Mouse (Mus musculus): Measurements from ENCODE around the gene Ankrd13c. TPM values are rescaled to one million over a fixed set of nuclear protein-coding genes. Genes with fewer than 3 reads are reported as not detected.
"Not testable (repeated sequence)": the region's sequence is repeated elsewhere in the genome, so short reads cannot be mapped to it uniquely, and the experiment has no call there.

Gene Ankrd13c
- polyA plus RNA-seq, 1 experiment from 2014 or later, result 21.5 TPM

GRCm38 (mm10) chr3:157933223-157933622 lies 13.8 kb upstream of the Ankrd13c start:
- not testable (repeated sequence) for H3K27me3 ChIP-seq (replicated peaks; ENCODE audit: control insufficient read depth, insufficient read depth, low read length); H3K4me2 ChIP-seq (ENCODE audit: low read length); DNase-seq (ENCODE audit: low spot score); H3K9me3 ChIP-seq (ENCODE audit: control insufficient read depth, low read length); H3K9ac ChIP-seq (ENCODE audit: low read length); H3K4me1 ChIP-seq (replicated peaks; ENCODE audit: control insufficient read depth, insufficient read depth, low read length); H3K36me3 ChIP-seq (ENCODE audit: control insufficient read depth, insufficient read depth, low read length); H3K27ac ChIP-seq (ENCODE audit: low read depth); H3K4me3 ChIP-seq (ENCODE audit: low read depth, low read length); ATAC-seq (replicated peaks; ENCODE audit: low FRiP score, low TSS enrichment, low read depth)
- WGBS, result 79% methylated on average over 5 of the region's 6 CpGs

GRCm38 (mm10) chr3:157934301-157934823 lies 12.7 kb upstream of the Ankrd13c start:
- no peak for DNase-seq (ENCODE audit: low spot score)
- 66% methylated on average over 3 of the region's 3 CpGs for WGBS
- no peaks in the 10 kb centered on the region for H3K9me3 ChIP-seq (ENCODE audit: control insufficient read depth, low read length)

GRCm38 (mm10) chr3:157938585-157938984 lies 8.5 kb upstream of the Ankrd13c start:
- Histone ChIP-seq H3K27ac (ENCODE audit: low read depth) (no peak overlapping the region), H3K4me3 (ENCODE audit: low read depth, low read length) (no peak overlapping the region), H3K4me1 (replicated peaks; ENCODE audit: control insufficient read depth, insufficient read depth, low read length) (no peaks in the 10 kb centered on the region), H3K4me2 (ENCODE audit: low read length) (no peak overlapping the region), H3K9me3 (ENCODE audit: control insufficient read depth, low read length) (no peaks in the 10 kb centered on the region), H3K27me3 (replicated peaks; ENCODE audit: control insufficient read depth, insufficient read depth, low read length) (no peaks in the 10 kb centered on the region), H3K9ac (ENCODE audit: low read length) (no peak overlapping the region), H3K36me3 (ENCODE audit: control insufficient read depth, insufficient read depth, low read length) (no peaks in the 10 kb centered on the region)
- ATAC-seq (replicated peaks; ENCODE audit: low FRiP score, low TSS enrichment, low read depth), result no peak
- no peak for DNase-seq (ENCODE audit: low spot score)
- 89% methylated on average over 2 of the region's 2 CpGs for WGBS

More at GRCm38 (mm10) chr3:157934301-157934823, 12.7 kb upstream of the Ankrd13c start:
- ATAC-seq (replicated peaks; ENCODE audit: low FRiP score, low TSS enrichment, low read depth), result no peak
- no peak overlapping the region for H3K9ac ChIP-seq (ENCODE audit: low read length)
- no peak overlapping the region for H3K27ac ChIP-seq (ENCODE audit: low read depth)
- no peak overlapping the region for H3K4me3 ChIP-seq (ENCODE audit: low read depth, low read length)
- H3K36me3 ChIP-seq (ENCODE audit: control insufficient read depth, insufficient read depth, low read length), result no peaks in the 10 kb centered on the region
- H3K4me2 ChIP-seq (ENCODE audit: low read length), result no peak overlapping the region
- no peaks in the 10 kb centered on the region for H3K4me1 ChIP-seq (replicated peaks; ENCODE audit: control insufficient read depth, insufficient read depth, low read length)
- no peaks in the 10 kb centered on the region for H3K27me3 ChIP-seq (replicated peaks; ENCODE audit: control insufficient read depth, insufficient read depth, low read length)

GRCm38 (mm10) chr3:157947383-157948280 lies 593 bp downstream of the Ankrd13c start:
- peak overlapping the region; percentile 80 for H3K4me2 ChIP-seq (ENCODE audit: low read length)
- H3K9ac ChIP-seq (ENCODE audit: low read length), result peak overlapping the region; percentile 91
- peaks cover 2% of the 10 kb centered on the region; the same call in 1 of the 2 replicates for H3K4me1 ChIP-seq (replicated peaks; ENCODE audit: control insufficient read depth, insufficient read depth, low read length)
- ATAC-seq (replicated peaks; ENCODE audit: low FRiP score, low TSS enrichment, low read depth) (peak; percentile 79), DNase-seq (ENCODE audit: low spot score) (peak; percentile 80)
- H3K9me3 ChIP-seq (ENCODE audit: control insufficient read depth, low read length), result no peaks in the 10 kb centered on the region
- no peaks in the 10 kb centered on the region for H3K36me3 ChIP-seq (ENCODE audit: control insufficient read depth, insufficient read depth, low read length)
- WGBS, result under 1% methylated on average over 87 of the region's 93 CpGs
- no peaks in the 10 kb centered on the region for H3K27me3 ChIP-seq (replicated peaks; ENCODE audit: control insufficient read depth, insufficient read depth, low read length)
- H3K27ac ChIP-seq (ENCODE audit: low read depth), result peak overlapping the region; percentile 99
- H3K4me3 ChIP-seq (ENCODE audit: low read depth, low read length), result peak overlapping the region; percentile 97

- no peaks in the 10 kb centered on the region for H3K9me3 ChIP-seq (ENCODE audit: control insufficient read depth, low read length)
- H3K27ac ChIP-seq (ENCODE audit: low read depth), result no peak overlapping the region
- 84% methylated on average over 2 of the region's 2 CpGs for whole genome bisulfite sequencing
- H3K9ac ChIP-seq (ENCODE audit: low read length), result no peak overlapping the region
- H3K27me3 ChIP-seq (replicated peaks; ENCODE audit: control insufficient read depth, insufficient read depth, low read length), result no peaks in the 10 kb centered on the region
- H3K36me3 ChIP-seq (ENCODE audit: control insufficient read depth, insufficient read depth, low read length), result no peaks in the 10 kb centered on the region
- no peak for ATAC-seq (replicated peaks; ENCODE audit: low FRiP score, low TSS enrichment, low read depth)
- H3K4me2 ChIP-seq (ENCODE audit: low read length), result no peak overlapping the region
- DNase-seq (ENCODE audit: low spot score), result no peak
- no peak overlapping the region for H3K4me3 ChIP-seq (ENCODE audit: low read depth, low read length)
- H3K4me1 ChIP-seq (replicated peaks; ENCODE audit: control insufficient read depth, insufficient read depth, low read length), result peaks cover 2% of the 10 kb centered on the region; the same call in 1 of the 2 replicates
Observed at GRCm38 (mm10) chr3:157952716-157953115, 5.7 kb downstream of the Ankrd13c start.

GRCm38 (mm10) chr3:157955466-157955865 lies 8.4 kb downstream of the Ankrd13c start:
- Histone ChIP-seq H3K4me1 (replicated peaks; ENCODE audit: control insufficient read depth, insufficient read depth, low read length) (no peaks in the 10 kb centered on the region), H3K4me2 (ENCODE audit: low read length) (no peak overlapping the region), H3K27me3 (replicated peaks; ENCODE audit: control insufficient read depth, insufficient read depth, low read length) (no peaks in the 10 kb centered on the region), H3K9me3 (ENCODE audit: control insufficient read depth, low read length) (no peaks in the 10 kb centered on the region), H3K9ac (ENCODE audit: low read length) (no peak overlapping the region), H3K36me3 (ENCODE audit: control insufficient read depth, insufficient read depth, low read length) (no peaks in the 10 kb centered on the region), H3K4me3 (ENCODE audit: low read depth, low read length) (no peak overlapping the region), H3K27ac (ENCODE audit: low read depth) (no peak overlapping the region)
- 67% methylated on average over 2 of the region's 2 CpGs for WGBS
- ATAC-seq (replicated peaks; ENCODE audit: low FRiP score, low TSS enrichment, low read depth) (no peak), DNase-seq (ENCODE audit: low spot score) (no peak)

- H3K4me3 ChIP-seq (ENCODE audit: low read depth, low read length), result no peak overlapping the region
- H3K27ac ChIP-seq (ENCODE audit: low read depth), result no peak overlapping the region
- no peaks in the 10 kb centered on the region for H3K4me1 ChIP-seq (replicated peaks; ENCODE audit: control insufficient read depth, insufficient read depth, low read length)
- no peak overlapping the region for H3K9ac ChIP-seq (ENCODE audit: low read length)
- ATAC-seq (replicated peaks; ENCODE audit: low FRiP score, low TSS enrichment, low read depth) (no peak), DNase-seq (ENCODE audit: low spot score) (no peak)
- 96% methylated on average over 3 of the region's 3 CpGs for WGBS
- H3K9me3 ChIP-seq (ENCODE audit: control insufficient read depth, low read length), result no peaks in the 10 kb centered on the region
- H3K27me3 ChIP-seq (replicated peaks; ENCODE audit: control insufficient read depth, insufficient read depth, low read length), result no peaks in the 10 kb centered on the region
- H3K36me3 ChIP-seq (ENCODE audit: control insufficient read depth, insufficient read depth, low read length), result no peaks in the 10 kb centered on the region
- no peak overlapping the region for H3K4me2 ChIP-seq (ENCODE audit: low read length)
Observed at GRCm38 (mm10) chr3:157956201-157956600, 9.2 kb downstream of the Ankrd13c start.

GRCm38 (mm10) chr3:157957320-157957719 lies 10.3 kb downstream of the Ankrd13c start:
- no peaks in the 10 kb centered on the region for H3K9me3 ChIP-seq (ENCODE audit: control insufficient read depth, low read length)
- no peak overlapping the region for H3K4me2 ChIP-seq (ENCODE audit: low read length)
- no peak overlapping the region for H3K9ac ChIP-seq (ENCODE audit: low read length)
- ATAC-seq (replicated peaks; ENCODE audit: low FRiP score, low TSS enrichment, low read depth) (no peak), DNase-seq (ENCODE audit: low spot score) (no peak)
- peaks cover 7% of the 10 kb centered on the region; the same call in 1 of the 2 replicates for H3K36me3 ChIP-seq (ENCODE audit: control insufficient read depth, insufficient read depth, low read length)
- no peaks in the 10 kb centered on the region for H3K27me3 ChIP-seq (replicated peaks; ENCODE audit: control insufficient read depth, insufficient read depth, low read length)
- H3K27ac ChIP-seq (ENCODE audit: low read depth), result no peak overlapping the region
- H3K4me3 ChIP-seq (ENCODE audit: low read depth, low read length), result no peak overlapping the region
- H3K4me1 ChIP-seq (replicated peaks; ENCODE audit: control insufficient read depth, insufficient read depth, low read length), result no peaks in the 10 kb centered on the region
